Mouse (Mus musculus) midbrain, embryonic 11.5 days (tissue): ENCODE measurements around the gene Nme4. TPM values are rescaled to one million over a fixed set of nuclear protein-coding genes. Genes with fewer than 3 reads are reported as not detected.

Source experiments
- ATAC-seq: fragments of 200-750 bp; cut with Nextera tagmentation; 2 replicates; pipeline ENCODE4 v1.8.0; 2017; ENCODE audit warnings: moderate TSS enrichment, moderate library complexity; ENCODE audit not compliant: low FRiP score
- DNase-seq: peaks from one replicate; pipeline ENCODE4 v3.0.0; 2015; ENCODE audit warnings: low spot score; ENCODE audit errors: missing footprints
- H3K27ac ChIP-seq: fragments of 300-500 bp; sonication (generic); 2 replicates; pipeline ENCODE4 v1.5.1; 2014; ENCODE audit warnings: low read depth, low read length
- H3K27me3 ChIP-seq: fragments of 300-500 bp; sonication (generic); 2 replicates; pipeline ENCODE4 v1.6.1; 2014; ENCODE audit warnings: mild to moderate bottlenecking, low read length, moderate library complexity, mixed read lengths; ENCODE audit not compliant: control insufficient read depth, insufficient read depth
- H3K36me3 ChIP-seq: fragments of 300-500 bp; sonication (generic); 2 replicates; pipeline ENCODE4 v1.6.1; 2014; ENCODE audit warnings: mild to moderate bottlenecking, low read length, moderate library complexity, mixed read lengths; ENCODE audit not compliant: control insufficient read depth, insufficient read depth
- H3K4me1 ChIP-seq: fragments of 300-500 bp; sonication (generic); 2 replicates; pipeline ENCODE4 v1.6.1; 2014; ENCODE audit warnings: low read length; ENCODE audit not compliant: control insufficient read depth, insufficient read depth
- H3K4me2 ChIP-seq: fragments of 300-500 bp; sonication (generic); 2 replicates; pipeline ENCODE4 v1.6.1; 2014; ENCODE audit warnings: mild to moderate bottlenecking, moderate library complexity
- H3K4me3 ChIP-seq: fragments of 300-500 bp; sonication (generic); 2 replicates; pipeline ENCODE4 v1.5.1; 2014; ENCODE audit warnings: low read depth, low read length
- H3K9ac ChIP-seq: fragments of 300-500 bp; sonication (generic); 2 replicates; pipeline ENCODE4 v1.6.1; 2014; ENCODE audit warnings: low read length
- H3K9me3 ChIP-seq: fragments of 300-500 bp; sonication (generic); 2 replicates; pipeline ENCODE4 v1.6.1; 2016; ENCODE audit warnings: low read length; ENCODE audit not compliant: control insufficient read depth
- WGBS: fragments of 180-500 bp; shearing (Covaris S2); extraction: QIAGEN DNeasy Blood & Tissue Kit; methylation state at CpG from one replicate; pipeline ENCODE4 v1.1.7; 2014; 5-methylcytosine and 5-hydroxymethylcytosine counted together
- polyA plus RNA-seq: library from polyadenylated mRNA; unstranded; fragments of >200 nt; fragmentation: Nextera tagmentation; extraction: Ambion mirVana; gene quantifications from 2 replicates; pipeline ENCODE4 v1.2.1, GENCODE M21; 2014

Nme4 gene
- 51.5 and 57.7 TPM in 2 replicates for polyA plus RNA-seq

- peak within 1 kb of the TSS; percentile 90 for H3K9ac ChIP-seq
- peaks cover 8% of the 10 kb centered on the region; the same call in 1 of the 2 replicates for H3K4me1 ChIP-seq
- no peaks in the 10 kb centered on the region for H3K9me3 ChIP-seq
- H3K4me2 ChIP-seq: peak within 1 kb of the TSS; percentile 78
- no peaks in the 10 kb centered on the region for H3K36me3 ChIP-seq
- no peaks in the 10 kb centered on the region for H3K27me3 ChIP-seq
- no peak within 1 kb of the TSS; the same call in 1 of the 2 replicates for H3K27ac ChIP-seq
- ATAC-seq (peak; percentile 73), DNase-seq (peak; percentile 98)
- H3K4me3 ChIP-seq: peak within 1 kb of the TSS; percentile 60
- WGBS: 4% methylated on average over 47 of the region's 47 CpGs
Observed at GRCm38 (mm10) chr17:26095121-26095740, at the start of gene Nme4. Gene Nme4 (minus strand): TSS chr17:26095602.

DNA sequence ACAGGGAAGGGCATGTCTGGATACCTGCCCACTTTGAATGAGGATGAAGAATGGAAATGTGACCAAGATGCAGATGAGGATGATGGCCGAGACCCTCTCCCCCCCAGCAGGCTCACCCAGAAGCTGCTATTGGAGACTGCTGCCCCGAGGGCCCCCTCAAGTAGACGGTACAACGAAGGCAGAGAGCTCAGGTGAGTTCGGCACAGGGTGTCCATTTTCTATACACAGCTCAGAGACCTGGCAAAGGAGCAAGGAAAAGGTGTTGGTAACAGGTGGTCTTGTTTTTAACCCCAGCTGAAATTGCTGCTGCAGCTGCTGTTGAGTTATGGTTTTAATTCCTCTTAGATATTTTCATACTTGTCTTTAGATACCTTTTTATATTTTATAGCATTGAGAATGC is 48.0 kb upstream of the Nme4 start:
- ATAC-seq: no peak
- WGBS: 92% methylated on average over 5 of the region's 5 CpGs

GRCm38 (mm10) chr17:26142796-26143195 is 47.4 kb upstream of the Nme4 start:
- no peak overlapping the region for H3K4me2 ChIP-seq
- H3K4me1 ChIP-seq: peaks cover 15% of the 10 kb centered on the region
- no peaks in the 10 kb centered on the region for H3K27me3 ChIP-seq
- H3K36me3 ChIP-seq: peaks cover 11% of the 10 kb centered on the region; the same call in 1 of the 2 replicates
- 94% methylated on average over 4 of the region's 4 CpGs for WGBS
- no peak overlapping the region for H3K27ac ChIP-seq
- H3K9ac ChIP-seq: no peak overlapping the region
- no peaks in the 10 kb centered on the region for H3K9me3 ChIP-seq
- DNase-seq (peak; percentile 56), ATAC-seq (no peak)
- no peak overlapping the region for H3K4me3 ChIP-seq

More for the DNA sequence above, 48.0 kb upstream of the Nme4 start:
- no peak overlapping the region for H3K27ac ChIP-seq
- no peak for DNase-seq
- H3K27me3 ChIP-seq: no peaks in the 10 kb centered on the region
- H3K36me3 ChIP-seq: peaks cover 11% of the 10 kb centered on the region; the same call in 1 of the 2 replicates
- H3K4me3 ChIP-seq: no peak overlapping the region
- H3K9ac ChIP-seq: no peak overlapping the region
- H3K4me1 ChIP-seq: peaks cover 10% of the 10 kb centered on the region
- no peak overlapping the region for H3K4me2 ChIP-seq
- no peaks in the 10 kb centered on the region for H3K9me3 ChIP-seq

GRCm38 (mm10) chr17:26138901-26139381 is 43.5 kb upstream of the Nme4 start:
- WGBS: under 1% methylated on average over 51 of the region's 58 CpGs
- peaks cover 8% of the 10 kb centered on the region; the same call in 1 of the 2 replicates for H3K36me3 ChIP-seq
- H3K4me2 ChIP-seq: peak overlapping the region; percentile 71
- peak overlapping the region; percentile 71 for H3K27ac ChIP-seq
- peak overlapping the region; percentile 97 for H3K4me3 ChIP-seq
- H3K9ac ChIP-seq: peak overlapping the region; percentile 98
- peaks cover 18% of the 10 kb centered on the region for H3K4me1 ChIP-seq
- DNase-seq (peak; percentile 92), ATAC-seq (peak; percentile 64)
- peaks cover 10% of the 10 kb centered on the region for H3K27me3 ChIP-seq
- no peaks in the 10 kb centered on the region for H3K9me3 ChIP-seq

- DNase-seq: peak; percentile 100
- Histone ChIP-seq H3K9ac (peak within 1 kb of the TSS; percentile 98), H3K36me3 (peaks cover 7% of the 10 kb centered on the region; the same call in 1 of the 2 replicates), H3K4me2 (peak within 1 kb of the TSS; percentile 71), H3K27me3 (peaks cover 14% of the 10 kb centered on the region), H3K4me1 (peaks cover 18% of the 10 kb centered on the region), H3K4me3 (peak within 1 kb of the TSS; percentile 97), H3K9me3 (no peaks in the 10 kb centered on the region), H3K27ac (peak within 1 kb of the TSS; percentile 71)
- peak; percentile 97 for ATAC-seq
- WGBS: under 1% methylated on average over 42 of the region's 42 CpGs
Observed at GRCm38 (mm10) chr17:26138239-26138836, 42.9 kb upstream of the Nme4 start, which contains the start of gene Axin1. Gene Axin1 (plus strand): TSS chr17:26138688.

- H3K4me2 ChIP-seq: peak overlapping the region; percentile 71
- H3K9me3 ChIP-seq: no peaks in the 10 kb centered on the region
- peaks cover 2% of the 10 kb centered on the region; the same call in 1 of the 2 replicates for H3K36me3 ChIP-seq
- H3K27me3 ChIP-seq: peaks cover 14% of the 10 kb centered on the region
- WGBS: 77% methylated on average over 2 of the region's 2 CpGs
- peak overlapping the region; percentile 57; the same call in 1 of the 2 replicates for H3K9ac ChIP-seq
- ATAC-seq (peak; percentile 5; the same call in 1 of the 2 replicates), DNase-seq (no peak)
- H3K27ac ChIP-seq: no peak overlapping the region
- peak overlapping the region; percentile 97; the same call in 1 of the 2 replicates for H3K4me3 ChIP-seq
- peaks cover 23% of the 10 kb centered on the region for H3K4me1 ChIP-seq
Observed at GRCm38 (mm10) chr17:26137751-26138130, 42.3 kb upstream of the Nme4 start.

- Histone ChIP-seq H3K4me3 (no peak overlapping the region), H3K9me3 (no peaks in the 10 kb centered on the region), H3K27me3 (peaks cover 14% of the 10 kb centered on the region), H3K9ac (peak overlapping the region; percentile 57; the same call in 1 of the 2 replicates), H3K36me3 (no peaks in the 10 kb centered on the region), H3K4me1 (peaks cover 28% of the 10 kb centered on the region), H3K4me2 (no peak overlapping the region), H3K27ac (no peak overlapping the region)
- ATAC-seq: no peak
- WGBS: 88% methylated on average over 11 of the region's 11 CpGs
- no peak for DNase-seq
Observed at GRCm38 (mm10) chr17:26137106-26137750, 41.8 kb upstream of the Nme4 start.

DNA sequence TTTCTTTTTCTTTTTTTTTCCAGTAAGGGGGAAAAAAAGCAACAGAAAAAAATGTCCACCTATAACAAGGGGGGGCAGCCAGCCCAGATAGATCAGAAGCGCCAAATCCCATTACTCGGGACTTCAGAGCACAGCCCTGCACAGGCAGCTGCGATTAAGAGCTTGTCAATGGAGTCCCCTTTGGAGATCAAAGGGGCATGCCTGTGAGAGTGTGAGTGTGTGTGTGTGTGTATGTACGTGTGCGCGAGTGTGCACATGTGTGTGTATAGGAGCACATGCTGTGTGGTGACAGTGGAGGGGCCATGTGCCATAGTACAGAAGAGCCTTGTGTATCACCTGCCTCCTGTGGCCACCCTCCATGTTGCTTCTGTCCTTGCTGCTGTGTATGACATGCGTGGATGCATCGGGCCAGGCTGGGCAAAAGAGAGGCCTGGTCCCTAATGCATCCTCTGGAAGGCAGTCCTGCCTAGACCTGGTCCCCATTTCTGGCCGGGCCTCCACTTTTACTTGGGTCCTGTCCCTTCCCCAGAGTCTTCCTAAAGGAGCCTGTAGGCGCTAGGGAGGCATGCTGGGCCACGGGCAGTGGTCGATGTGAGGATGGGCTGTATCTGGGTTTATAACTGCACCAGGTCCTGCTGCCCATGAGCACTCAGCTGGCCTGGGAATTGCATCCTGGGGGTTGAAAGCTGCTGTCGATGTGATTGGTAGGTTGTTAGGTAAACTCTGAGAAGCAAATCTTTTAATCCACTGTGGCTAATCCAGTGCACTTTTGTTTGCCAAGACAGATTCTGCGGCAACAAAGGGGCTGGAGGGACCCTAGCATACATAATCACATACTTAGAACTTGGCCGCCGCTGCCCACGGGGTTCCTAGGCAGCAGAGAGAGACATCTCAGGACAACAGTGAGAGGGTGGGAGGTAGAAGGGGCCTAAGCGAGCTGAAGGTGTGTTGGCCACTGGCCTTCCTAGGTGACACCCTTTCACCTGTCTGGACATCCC is 36.8 kb upstream of the Nme4 start:
- Histone ChIP-seq H3K4me2 (peak overlapping the region; percentile 47), H3K27ac (peak overlapping the region; percentile 92), H3K4me1 (peaks cover 27% of the 10 kb centered on the region), H3K9me3 (no peaks in the 10 kb centered on the region), H3K36me3 (peaks cover 18% of the 10 kb centered on the region), H3K27me3 (peaks cover 16% of the 10 kb centered on the region), H3K4me3 (peak overlapping the region; percentile 33), H3K9ac (peak overlapping the region; percentile 51)
- DNase-seq (peak; percentile 91), ATAC-seq (peak; percentile 72)
- 38% methylated on average over 18 of the region's 18 CpGs for WGBS
